ENCODE assay signal across 1 mouse cellular context in the genomic region with DNA sequence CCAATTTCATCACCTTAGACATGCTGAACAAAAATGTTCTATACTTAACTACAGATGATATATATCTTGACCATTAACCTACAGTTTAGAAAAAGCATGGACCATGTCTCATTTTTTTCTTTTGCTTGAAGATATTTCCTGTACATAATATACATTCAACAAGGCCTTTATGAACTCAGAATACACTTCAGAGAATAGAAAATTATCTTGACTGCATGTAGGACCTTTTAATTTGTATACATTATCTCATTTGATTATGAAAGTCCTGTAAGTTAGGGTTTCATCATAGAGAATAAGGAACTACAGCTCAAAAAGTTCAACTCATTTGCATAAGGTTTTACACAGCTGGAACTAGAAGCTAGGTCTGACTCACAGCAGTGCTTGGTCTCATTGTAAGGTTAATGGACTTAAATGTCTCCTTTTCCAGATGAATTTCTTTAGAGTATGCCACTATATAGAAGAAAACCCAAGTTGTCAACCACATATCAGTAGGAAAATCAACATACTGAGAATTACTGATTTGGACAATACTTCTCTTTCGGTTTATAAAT.
A peak's percentile ranks its signal among the peaks of the same experiment; 100 is the strongest.
TF ChIP-seq lines count a peak whose summit lies in the region.

No protein-coding gene starts in this region.

TF ChIP-seq in CH12.LX, 34 proteins besides CTCF, POLR2A, EP300 and RAD21 (continued from another document):
- no peak for TF ChIP-seq USF2 (conservative IDR thresholded peaks at IDR 0.05; ENCODE audit: low read depth, low read length)
- TF ChIP-seq SMC3 (IDR thresholded peaks at IDR 0.05; ENCODE audit: low read depth, low read length), result no peak
- no peak for TF ChIP-seq MAX (IDR thresholded peaks at IDR 0.05; ENCODE audit: low read length)
- peak; percentile 73 for TF ChIP-seq TBP (conservative IDR thresholded peaks at IDR 0.05; ENCODE audit: low read depth, low read length)
- peak; percentile 91 for TF ChIP-seq ETS1 (conservative IDR thresholded peaks at IDR 0.05; ENCODE audit: low read depth, low read length)
- no peak; the same call in 1 of the 2 replicates for TF ChIP-seq CHD1 (IDR thresholded peaks at IDR 0.05; ENCODE audit: low read depth, low read length)
- TF ChIP-seq NELFE (IDR thresholded peaks at IDR 0.05; ENCODE audit: low read depth, low read length), result no peak
- no peak for TF ChIP-seq MAFK (IDR thresholded peaks at IDR 0.05; ENCODE audit: insufficient replicate concordance, low read length)
- peak; percentile 64; the same call in 1 of the 2 replicates for TF ChIP-seq ZNF384 (IDR thresholded peaks at IDR 0.05; ENCODE audit: low read depth, low read length)
- peak; percentile 57; the same call in 1 of the 2 replicates for TF ChIP-seq MYC (IDR thresholded peaks at IDR 0.05; ENCODE audit: low read depth, low read length)
- TF ChIP-seq BHLHE40 (IDR thresholded peaks at IDR 0.05; ENCODE audit: low read depth, low read length), result no peak
- peak; percentile 70 for TF ChIP-seq TCF12 (IDR thresholded peaks at IDR 0.05; ENCODE audit: low read depth, low read length)
- TF ChIP-seq NRF1 (IDR thresholded peaks at IDR 0.05; ENCODE audit: low read depth, low read length), result no peak
- TF ChIP-seq UBTF (IDR thresholded peaks at IDR 0.05; ENCODE audit: low read depth, low read length), result no peak
- no peak for TF ChIP-seq MAZ (IDR thresholded peaks at IDR 0.05; ENCODE audit: low read depth, low read length)
- no peak for TF ChIP-seq ZKSCAN1 (IDR thresholded peaks at IDR 0.05; ENCODE audit: borderline replicate concordance, low read depth, low read length)
- TF ChIP-seq ZC3H11A (IDR thresholded peaks at IDR 0.05; ENCODE audit: low read depth, low read length), result no peak
